Mouse (Mus musculus): ENCODE measurements at regions not wholly inside any gene's neighbourhood (a gene's known extent, or its start where the extent isn't known, plus 50 kb on each side); places are given as distances from the start of the nearest gene placed in this dataset.

GRCm38 (mm10) chr17:9917031-9917430 is 247.5 kb upstream of the Pabpc6 start:
- no peak for TF ChIP-seq CTCF (IDR thresholded peaks at IDR 0.05; ENCODE audit: low read depth)
- Histone ChIP-seq H3K9me3 (ENCODE audit: control insufficient read depth) (no peaks in the 10 kb centered on the region), H3K4me2 (replicated peaks; ENCODE audit: low read depth) (no peak overlapping the region), H3K36me3 (ENCODE audit: control insufficient read depth, insufficient read depth) (no peaks in the 10 kb centered on the region), H3K9ac (ENCODE audit: low read depth, low read length) (no peak overlapping the region), H3K4me1 (replicated peaks; ENCODE audit: control insufficient read depth, insufficient read depth, low read length) (no peaks in the 10 kb centered on the region), H3K4me3 (ENCODE audit: low read depth, low read length) (no peak overlapping the region), H3K27me3 (replicated peaks; ENCODE audit: control insufficient read depth, insufficient read depth, low read length) (no peaks in the 10 kb centered on the region), H3K27ac (ENCODE audit: low read depth, low read length) (no peak overlapping the region)
- 39% methylated on average over 2 of the region's 2 CpGs for WGBS
- no peak for ATAC-seq

DNA sequence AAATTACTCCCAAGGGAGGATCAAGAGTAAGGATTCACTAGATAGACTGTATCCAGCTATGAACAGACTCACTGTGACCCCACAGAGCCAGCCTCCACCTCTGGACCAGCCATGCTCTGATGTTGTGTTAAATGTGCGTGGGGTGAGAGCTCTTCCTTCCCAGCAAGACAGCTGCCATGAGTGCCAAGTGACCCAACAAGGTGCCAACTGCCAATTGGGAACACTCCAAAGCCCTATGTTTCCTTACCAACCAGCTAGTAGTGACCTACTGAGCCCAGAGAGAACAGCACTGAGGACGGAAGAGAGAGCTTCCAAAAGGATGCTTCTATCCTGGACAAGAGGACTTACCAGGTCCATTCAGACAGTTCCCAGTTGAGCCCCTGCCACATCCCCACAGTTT is 241.3 kb upstream of the Pabpc6 start:
- Histone ChIP-seq H3K4me2 (replicated peaks; ENCODE audit: low read depth) (no peak overlapping the region), H3K36me3 (ENCODE audit: control insufficient read depth, insufficient read depth) (no peaks in the 10 kb centered on the region), H3K27me3 (replicated peaks; ENCODE audit: control insufficient read depth, insufficient read depth, low read length) (no peaks in the 10 kb centered on the region), H3K27ac (ENCODE audit: low read depth, low read length) (no peak overlapping the region), H3K4me3 (ENCODE audit: low read depth, low read length) (no peak overlapping the region), H3K4me1 (replicated peaks; ENCODE audit: control insufficient read depth, insufficient read depth, low read length) (no peaks in the 10 kb centered on the region), H3K9me3 (ENCODE audit: control insufficient read depth) (no peaks in the 10 kb centered on the region), H3K9ac (ENCODE audit: low read depth, low read length) (no peak overlapping the region)
- no peak for TF ChIP-seq CTCF (IDR thresholded peaks at IDR 0.05; ENCODE audit: low read depth)
- 89% methylated on average over 2 of the region's 2 CpGs for WGBS
- no peak for ATAC-seq

GRCm38 (mm10) chr17:9907077-9907476 is 237.6 kb upstream of the Pabpc6 start:
- H3K9ac ChIP-seq (ENCODE audit: low read depth, low read length): no peak overlapping the region
- H3K4me2 ChIP-seq (replicated peaks; ENCODE audit: low read depth): no peak overlapping the region
- no peak for TF ChIP-seq CTCF (IDR thresholded peaks at IDR 0.05; ENCODE audit: low read depth)
- H3K36me3 ChIP-seq (ENCODE audit: control insufficient read depth, insufficient read depth): no peaks in the 10 kb centered on the region
- WGBS: 80% methylated on average over 1 of the region's 1 CpGs
- ATAC-seq: no peak
- no peak overlapping the region for H3K4me3 ChIP-seq (ENCODE audit: low read depth, low read length)
- no peaks in the 10 kb centered on the region for H3K9me3 ChIP-seq (ENCODE audit: control insufficient read depth)
- H3K27me3 ChIP-seq (replicated peaks; ENCODE audit: control insufficient read depth, insufficient read depth, low read length): no peaks in the 10 kb centered on the region
- no peaks in the 10 kb centered on the region for H3K4me1 ChIP-seq (replicated peaks; ENCODE audit: control insufficient read depth, insufficient read depth, low read length)
- H3K27ac ChIP-seq (ENCODE audit: low read depth, low read length): no peak overlapping the region

DNA sequence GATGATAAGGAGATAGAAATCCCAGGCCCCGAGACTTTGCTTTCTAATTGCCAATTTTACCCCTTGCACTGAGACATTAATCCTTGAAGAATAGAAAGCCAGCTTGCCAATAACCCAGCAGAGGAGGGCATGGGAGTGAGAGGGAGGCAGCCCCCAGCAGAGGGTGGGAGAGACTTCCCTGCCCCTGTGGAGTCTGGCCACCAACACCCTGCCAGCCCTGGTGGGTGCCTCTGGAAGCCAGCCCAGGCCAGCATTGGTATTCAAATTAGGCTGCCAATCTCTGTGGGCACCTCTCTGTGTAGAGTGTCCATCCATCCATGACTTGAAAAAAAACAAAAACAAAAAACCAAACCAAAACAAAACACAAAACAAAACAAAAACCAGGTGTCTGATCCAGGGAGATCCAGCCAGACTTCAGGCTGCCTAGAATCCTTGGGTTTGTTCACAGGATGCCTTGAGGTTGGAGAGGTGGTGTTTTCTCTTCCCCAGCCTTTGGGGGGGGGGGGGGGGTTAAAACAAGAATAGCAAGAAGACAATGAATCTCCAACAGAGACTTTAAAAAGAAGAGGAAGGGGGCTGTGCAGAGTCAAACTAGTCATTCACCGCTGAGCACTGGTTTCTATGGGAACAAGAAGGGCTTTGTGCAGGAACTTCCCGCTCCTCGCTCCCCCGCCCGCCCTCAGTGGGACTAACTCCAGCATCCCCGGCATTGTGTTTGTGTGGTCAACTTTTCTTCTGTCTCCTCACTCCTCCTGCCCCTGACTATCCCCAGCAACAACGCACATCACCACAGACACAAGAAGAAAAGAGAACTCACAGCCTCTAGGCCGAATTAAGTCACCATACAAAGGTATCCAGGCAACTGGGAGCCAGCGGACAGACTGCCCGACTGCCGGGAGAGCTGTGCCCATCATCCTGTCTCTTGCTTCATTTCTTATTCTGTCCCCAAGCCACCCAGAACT is 236.3 kb upstream of the Pabpc6 start:
- H3K9ac ChIP-seq (ENCODE audit: low read depth, low read length): no peak overlapping the region
- WGBS: 16% methylated on average over 12 of the region's 12 CpGs
- no peaks in the 10 kb centered on the region for H3K9me3 ChIP-seq (ENCODE audit: control insufficient read depth)
- H3K4me1 ChIP-seq (replicated peaks; ENCODE audit: control insufficient read depth, insufficient read depth, low read length): no peaks in the 10 kb centered on the region
- no peaks in the 10 kb centered on the region for H3K27me3 ChIP-seq (replicated peaks; ENCODE audit: control insufficient read depth, insufficient read depth, low read length)
- TF ChIP-seq CTCF (IDR thresholded peaks at IDR 0.05; ENCODE audit: low read depth): no peak
- no peak for ATAC-seq
- no peak overlapping the region for H3K4me3 ChIP-seq (ENCODE audit: low read depth, low read length)
- H3K36me3 ChIP-seq (ENCODE audit: control insufficient read depth, insufficient read depth): no peaks in the 10 kb centered on the region
- H3K4me2 ChIP-seq (replicated peaks; ENCODE audit: low read depth): peak overlapping the region; percentile 21; the same call in 1 of the 2 replicates
- H3K27ac ChIP-seq (ENCODE audit: low read depth, low read length): no peak overlapping the region

- no peak overlapping the region for H3K4me2 ChIP-seq (replicated peaks; ENCODE audit: low read depth)
- no peak overlapping the region for H3K27ac ChIP-seq (ENCODE audit: low read depth, low read length)
- H3K4me3 ChIP-seq (ENCODE audit: low read depth, low read length): no peak overlapping the region
- no peaks in the 10 kb centered on the region for H3K9me3 ChIP-seq (ENCODE audit: control insufficient read depth)
- H3K9ac ChIP-seq (ENCODE audit: low read depth, low read length): no peak overlapping the region
- H3K4me1 ChIP-seq (replicated peaks; ENCODE audit: control insufficient read depth, insufficient read depth, low read length): no peaks in the 10 kb centered on the region
- TF ChIP-seq CTCF (IDR thresholded peaks at IDR 0.05; ENCODE audit: low read depth): no peak
- no peaks in the 10 kb centered on the region for H3K36me3 ChIP-seq (ENCODE audit: control insufficient read depth, insufficient read depth)
- H3K27me3 ChIP-seq (replicated peaks; ENCODE audit: control insufficient read depth, insufficient read depth, low read length): no peaks in the 10 kb centered on the region
- 59% methylated on average over 6 of the region's 6 CpGs for WGBS
- no peak for ATAC-seq
Observed at GRCm38 (mm10) chr17:9904525-9904991, 235.0 kb upstream of the Pabpc6 start.

DNA sequence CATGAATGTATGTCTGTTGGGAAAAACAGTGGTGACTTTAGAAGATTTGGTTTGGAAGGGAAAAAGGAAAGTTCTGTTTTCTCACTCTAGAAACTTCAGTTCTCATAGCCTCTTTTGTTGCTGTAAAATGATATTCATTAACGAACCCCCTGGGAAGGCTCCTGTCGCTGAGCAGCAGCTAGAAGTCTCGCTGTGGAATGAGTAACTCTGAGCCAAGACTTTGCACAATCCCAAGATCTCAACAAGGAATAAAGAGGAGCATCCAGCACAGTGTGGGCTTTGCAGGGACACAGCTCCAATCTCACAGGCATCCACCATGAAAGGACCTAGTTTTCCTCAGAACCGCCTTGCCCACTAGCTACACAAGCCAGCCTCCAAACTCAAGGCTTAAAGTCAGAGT is 233.8 kb upstream of the Pabpc6 start:
- 77% methylated on average over 4 of the region's 4 CpGs for WGBS
- no peaks in the 10 kb centered on the region for H3K36me3 ChIP-seq (ENCODE audit: control insufficient read depth, insufficient read depth)
- H3K4me3 ChIP-seq (ENCODE audit: low read depth, low read length): no peak overlapping the region
- no peak for ATAC-seq
- H3K27me3 ChIP-seq (replicated peaks; ENCODE audit: control insufficient read depth, insufficient read depth, low read length): no peaks in the 10 kb centered on the region
- H3K4me2 ChIP-seq (replicated peaks; ENCODE audit: low read depth): no peak overlapping the region
- TF ChIP-seq CTCF (IDR thresholded peaks at IDR 0.05; ENCODE audit: low read depth): no peak
- no peak overlapping the region for H3K9ac ChIP-seq (ENCODE audit: low read depth, low read length)
- no peaks in the 10 kb centered on the region for H3K4me1 ChIP-seq (replicated peaks; ENCODE audit: control insufficient read depth, insufficient read depth, low read length)
- H3K9me3 ChIP-seq (ENCODE audit: control insufficient read depth): no peaks in the 10 kb centered on the region
- H3K27ac ChIP-seq (ENCODE audit: low read depth, low read length): no peak overlapping the region

Data from intestine, postnatal 0 days (tissue).